Mouse (Mus musculus) neural tube, embryonic 12.5 days (tissue): ENCODE data around the gene Gm5294. TPM values are rescaled to one million over a fixed set of nuclear protein-coding genes. Genes with fewer than 3 reads are reported as not detected.

Experiments used
- ATAC-seq: fragments of 200-750 bp; cut with Nextera tagmentation; 2 replicates; pipeline ENCODE4 v1.8.0; 2017; ENCODE audit warnings: low read depth, mild to moderate bottlenecking, moderate TSS enrichment, moderate library complexity; ENCODE audit not compliant: low FRiP score
- H3K27ac ChIP-seq: fragments of 300-500 bp; sonication (generic); 2 replicates; pipeline ENCODE4 v1.5.1; 2016
- H3K27me3 ChIP-seq: fragments of 300-500 bp; sonication (generic); replicated peaks from 2 replicates; pipeline ENCODE4 v1.6.1; 2016; ENCODE audit warnings: mild to moderate bottlenecking
- H3K36me3 ChIP-seq: fragments of 300-500 bp; sonication (generic); 2 replicates; pipeline ENCODE4 v1.6.1; 2016; ENCODE audit warnings: mild to moderate bottlenecking
- H3K4me1 ChIP-seq: fragments of 300-500 bp; sonication (generic); 2 replicates; pipeline ENCODE4 v1.6.1; 2016
- H3K4me2 ChIP-seq: fragments of 300-500 bp; sonication (generic); replicated peaks from 2 replicates; pipeline ENCODE4 v1.6.1; 2016; ENCODE audit warnings: mild to moderate bottlenecking
- H3K4me3 ChIP-seq: fragments of 300-500 bp; sonication (generic); 2 replicates; pipeline ENCODE4 v1.5.1; 2016
- H3K9ac ChIP-seq: fragments of 300-500 bp; sonication (generic); 2 replicates; pipeline ENCODE4 v1.6.1; 2016; ENCODE audit warnings: mild to moderate bottlenecking
- H3K9me3 ChIP-seq: fragments of 300-500 bp; sonication (generic); 2 replicates; pipeline ENCODE4 v1.6.1; 2016; ENCODE audit warnings: mild to moderate bottlenecking
- WGBS: fragments of 180-500 bp; shearing (Covaris S2); methylation state at CpG from one replicate; pipeline ENCODE4 v1.1.7; 2016; 5-methylcytosine and 5-hydroxymethylcytosine counted together
- polyA plus RNA-seq: library from polyadenylated mRNA; unstranded; fragments of >200 nt; fragmentation: Nextera tagmentation; extraction: Ambion mirVana; gene quantifications from 2 replicates; pipeline ENCODE4 v1.2.1, GENCODE M21; 2016

Gm5294 gene
- polyA plus RNA-seq, 1 experiment from 2014 or later: not detected

DNA sequence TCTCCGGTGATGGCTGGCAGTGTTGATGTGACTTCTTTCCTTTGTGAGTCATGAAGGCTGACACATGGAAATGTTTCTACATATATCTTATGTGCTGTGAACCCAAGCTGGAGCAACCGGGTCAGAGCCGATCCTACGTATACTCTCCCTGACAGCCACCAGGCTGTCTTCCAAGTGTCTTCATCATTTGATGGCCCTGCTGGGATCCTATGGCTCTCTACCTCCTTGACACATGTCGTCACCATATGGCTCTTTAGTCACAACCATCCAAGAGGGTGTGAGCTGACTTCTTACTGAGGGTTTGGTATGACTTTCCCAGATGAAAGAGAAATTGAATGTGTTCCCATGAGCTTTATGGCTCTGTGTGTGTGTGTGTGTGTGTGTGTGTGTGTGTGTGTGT is 15.6 kb upstream of the Gm5294 start:
- ATAC-seq: no peak
- H3K36me3 ChIP-seq: peaks cover 34% of the 10 kb centered on the region

DNA sequence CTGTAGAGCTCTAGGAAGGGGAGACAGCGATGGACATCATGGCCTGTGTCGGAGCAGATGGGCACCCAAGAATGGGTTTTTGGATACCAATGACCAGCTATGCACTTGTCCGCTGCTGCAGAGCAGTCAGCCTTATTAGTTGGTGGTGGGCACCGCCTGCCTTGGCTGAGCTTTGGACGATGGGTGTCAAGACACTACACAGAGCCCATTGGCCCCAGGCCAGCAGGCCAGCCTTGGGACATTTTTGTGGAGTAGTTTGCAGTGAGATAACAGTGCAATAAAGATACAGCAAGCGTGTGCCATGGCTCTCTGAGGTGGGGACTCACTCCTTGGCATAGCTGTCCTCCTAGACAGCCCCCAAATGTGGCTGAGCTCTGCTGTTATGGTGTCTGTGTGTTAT is 10.1 kb upstream of the Gm5294 start:
- Histone ChIP-seq H3K27ac (no peak overlapping the region), H3K4me2 (no peak overlapping the region), H3K9me3 (no peaks in the 10 kb centered on the region), H3K27me3 (no peaks in the 10 kb centered on the region), H3K36me3 (peaks cover 43% of the 10 kb centered on the region), H3K9ac (no peak overlapping the region), H3K4me1 (no peaks in the 10 kb centered on the region), H3K4me3 (no peak overlapping the region)
- ATAC-seq: no peak
- WGBS: 93% methylated on average over 6 of the region's 6 CpGs

More for the DNA sequence above, 15.6 kb upstream of the Gm5294 start:
- no peak overlapping the region for H3K27ac ChIP-seq
- H3K4me3 ChIP-seq: no peak overlapping the region
- no peaks in the 10 kb centered on the region for H3K4me1 ChIP-seq
- no peaks in the 10 kb centered on the region for H3K27me3 ChIP-seq
- H3K9me3 ChIP-seq: no peaks in the 10 kb centered on the region
- 90% methylated on average over 5 of the region's 5 CpGs for WGBS
- no peak overlapping the region for H3K9ac ChIP-seq
- no peak overlapping the region for H3K4me2 ChIP-seq

DNA sequence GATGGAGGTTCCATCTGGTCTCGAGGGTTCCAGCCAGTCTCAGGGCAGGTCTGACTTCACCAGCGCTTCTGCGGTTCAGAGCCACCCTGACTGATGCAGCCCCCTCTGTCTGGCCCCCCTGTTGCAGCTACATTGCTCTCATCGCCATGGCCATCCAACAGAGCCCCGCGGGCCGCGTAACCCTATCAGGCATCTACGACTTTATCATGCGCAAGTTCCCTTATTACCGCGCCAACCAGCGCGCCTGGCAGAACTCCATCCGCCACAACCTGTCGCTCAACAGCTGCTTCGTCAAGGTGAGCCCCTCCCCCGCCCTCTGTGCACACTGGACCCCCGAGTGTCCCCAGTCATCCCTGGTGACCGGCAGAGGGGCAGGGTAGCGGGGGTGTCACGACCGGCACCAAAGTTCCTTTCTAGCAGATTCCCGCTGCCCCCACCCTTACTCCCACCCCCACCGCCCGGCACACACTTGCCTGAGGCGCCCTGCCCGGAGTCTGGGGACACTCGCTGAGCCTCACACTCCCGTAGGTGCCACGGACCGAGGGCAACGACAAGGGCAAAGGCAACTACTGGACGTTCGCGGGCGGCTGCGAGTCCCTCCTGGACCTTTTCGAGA is 945 bp downstream of the Gm5294 start:
- peaks cover 54% of the 10 kb centered on the region for H3K27me3 ChIP-seq
- ATAC-seq: no peak
- no peak overlapping the region for H3K9ac ChIP-seq
- no peaks in the 10 kb centered on the region for H3K9me3 ChIP-seq
- no peaks in the 10 kb centered on the region for H3K36me3 ChIP-seq
- 3% methylated on average over 39 of the region's 39 CpGs for WGBS
- peak overlapping the region; percentile 11 for H3K4me3 ChIP-seq
- peak overlapping the region; percentile 52 for H3K4me2 ChIP-seq
- peaks cover 8% of the 10 kb centered on the region for H3K4me1 ChIP-seq
- no peak overlapping the region for H3K27ac ChIP-seq

DNA sequence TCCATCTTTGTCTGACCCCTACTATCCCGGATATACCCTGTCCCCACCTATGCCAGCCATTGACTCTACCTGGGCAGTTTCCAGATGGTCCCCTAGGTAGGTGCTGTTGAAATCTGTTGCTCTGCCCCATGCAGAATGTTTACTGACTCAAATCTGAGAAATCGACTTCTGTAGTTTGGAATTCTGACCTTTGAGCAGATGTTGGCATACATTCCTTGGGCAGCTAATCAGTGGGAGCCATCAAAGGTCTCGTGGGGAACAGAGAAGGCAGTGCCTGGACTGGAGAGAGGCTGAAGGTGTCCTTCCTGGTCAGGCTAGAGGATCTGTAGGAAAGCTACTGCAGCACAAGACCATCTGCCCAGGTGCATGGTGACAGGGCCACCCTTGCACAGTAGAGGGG is 5.2 kb downstream of the Gm5294 start:
- ATAC-seq: no peak
- peaks cover 39% of the 10 kb centered on the region for H3K27me3 ChIP-seq

DNA sequence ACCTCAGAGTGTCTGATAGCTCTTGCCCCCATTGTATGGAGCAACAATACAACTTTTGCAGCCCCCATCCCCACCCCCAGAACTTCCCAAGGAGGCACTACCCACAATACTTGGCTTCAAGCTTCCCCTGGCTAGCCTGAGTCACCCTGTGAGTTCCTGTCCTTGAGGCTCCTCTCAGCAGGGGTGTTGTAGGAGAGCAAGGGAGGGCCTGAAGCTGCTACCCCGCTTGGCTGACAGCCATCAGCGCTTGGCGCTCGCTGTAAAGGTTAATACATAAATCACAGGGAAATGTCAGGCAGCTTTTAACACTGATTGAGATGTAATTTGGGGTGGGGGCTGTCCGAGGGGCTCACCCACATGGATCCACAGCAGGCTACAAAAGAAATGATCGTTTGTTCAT is 13.5 kb downstream of the Gm5294 start:
- ATAC-seq: no peak
- Histone ChIP-seq H3K4me2 (no peak overlapping the region), H3K27ac (no peak overlapping the region), H3K36me3 (no peaks in the 10 kb centered on the region), H3K4me3 (no peak overlapping the region), H3K9ac (no peak overlapping the region), H3K9me3 (no peaks in the 10 kb centered on the region), H3K4me1 (peaks cover 6% of the 10 kb centered on the region), H3K27me3 (no peaks in the 10 kb centered on the region)
- 23% methylated on average over 6 of the region's 6 CpGs for WGBS

More for the DNA sequence above, 5.2 kb downstream of the Gm5294 start:
- Histone ChIP-seq H3K9ac (no peak overlapping the region), H3K36me3 (no peaks in the 10 kb centered on the region), H3K27ac (no peak overlapping the region), H3K4me1 (peaks cover 8% of the 10 kb centered on the region), H3K4me2 (no peak overlapping the region), H3K9me3 (no peaks in the 10 kb centered on the region), H3K4me3 (no peak overlapping the region)
- 70% methylated on average over 3 of the region's 3 CpGs for WGBS

DNA sequence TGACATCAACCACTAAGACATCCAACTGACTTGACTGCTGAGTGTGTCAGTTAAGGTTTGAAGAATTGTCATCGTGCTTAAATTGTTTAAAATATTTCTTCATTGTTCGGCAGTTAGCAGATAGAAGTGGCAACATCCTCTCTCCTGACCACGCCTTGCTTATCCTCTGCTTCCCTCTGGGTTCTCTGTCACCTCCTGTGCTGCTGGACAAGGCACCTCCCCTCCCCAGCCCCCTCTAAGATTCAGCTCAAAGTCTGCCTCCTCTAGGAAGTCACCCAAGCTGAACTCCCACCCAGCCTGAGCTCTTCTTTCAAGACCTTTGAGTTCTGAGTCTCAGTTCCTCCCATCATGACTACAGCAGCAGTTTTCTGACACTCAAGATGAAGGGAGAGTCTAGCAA is 15.0 kb downstream of the Gm5294 start:
- ATAC-seq: no peak
- H3K36me3 ChIP-seq: no peaks in the 10 kb centered on the region
- 92% methylated on average over 3 of the region's 3 CpGs for WGBS

GRCm38 (mm10) chr5:138840981-138841380 is 21.1 kb downstream of the Gm5294 start:
- Histone ChIP-seq H3K4me1 (no peaks in the 10 kb centered on the region), H3K9ac (no peak overlapping the region), H3K4me2 (no peak overlapping the region), H3K4me3 (no peak overlapping the region), H3K27me3 (no peaks in the 10 kb centered on the region), H3K36me3 (no peaks in the 10 kb centered on the region), H3K9me3 (0 out of 2 replicates have a peak, but pooled peaks cover 4% of the 10 kb centered on the region), H3K27ac (no peak overlapping the region)
- ATAC-seq: no peak
- 95% methylated on average over 4 of the region's 4 CpGs for WGBS

More for the DNA sequence above, 15.0 kb downstream of the Gm5294 start:
- H3K4me2 ChIP-seq: no peak overlapping the region
- no peak overlapping the region for H3K9ac ChIP-seq
- no peaks in the 10 kb centered on the region for H3K9me3 ChIP-seq
- H3K27ac ChIP-seq: no peak overlapping the region
- H3K27me3 ChIP-seq: no peaks in the 10 kb centered on the region
- H3K4me1 ChIP-seq: peaks cover 6% of the 10 kb centered on the region
- no peak overlapping the region for H3K4me3 ChIP-seq

GRCm38 (mm10) chr5:138843168-138843824 is 23.4 kb downstream of the Gm5294 start:
- Histone ChIP-seq H3K4me1 (peaks cover 6% of the 10 kb centered on the region; the same call in 1 of the 2 replicates), H3K27me3 (no peaks in the 10 kb centered on the region), H3K4me3 (no peak overlapping the region), H3K27ac (no peak overlapping the region), H3K4me2 (no peak overlapping the region), H3K9ac (no peak overlapping the region), H3K36me3 (no peaks in the 10 kb centered on the region), H3K9me3 (0 out of 2 replicates have a peak, but pooled peaks cover 4% of the 10 kb centered on the region)
- WGBS: 79% methylated on average over 9 of the region's 9 CpGs
- ATAC-seq: no peak

GRCm38 (mm10) chr5:138846506-138846905 is 26.6 kb downstream of the Gm5294 start:
- 69% methylated on average over 4 of the region's 4 CpGs for WGBS
- Histone ChIP-seq H3K27ac (no peak overlapping the region), H3K4me2 (no peak overlapping the region), H3K36me3 (no peaks in the 10 kb centered on the region), H3K4me3 (no peak overlapping the region), H3K4me1 (peaks cover 6% of the 10 kb centered on the region; the same call in 1 of the 2 replicates), H3K27me3 (no peaks in the 10 kb centered on the region), H3K9ac (no peak overlapping the region), H3K9me3 (no peaks in the 10 kb centered on the region)
- no peak for ATAC-seq

DNA sequence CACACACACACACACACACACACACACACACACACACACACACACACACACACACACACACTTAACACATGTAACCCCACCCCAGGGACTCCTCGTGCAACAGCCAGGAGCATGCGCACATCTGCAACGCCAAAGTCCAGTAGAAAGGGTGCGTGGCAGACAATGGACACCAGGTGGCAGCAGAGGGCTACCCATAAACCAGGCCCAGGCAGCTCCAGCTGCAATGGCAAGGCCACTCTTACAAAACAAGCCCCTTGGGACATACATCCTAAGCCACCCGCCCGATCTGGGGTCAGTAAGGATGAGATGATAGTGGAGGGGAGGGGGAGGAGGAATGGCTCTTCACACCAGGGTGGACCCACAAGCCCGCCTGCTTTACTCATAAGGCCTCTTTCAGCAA is 28.2 kb downstream of the Gm5294 start:
- H3K27me3 ChIP-seq: no peaks in the 10 kb centered on the region
- no peak overlapping the region for H3K27ac ChIP-seq
- H3K36me3 ChIP-seq: no peaks in the 10 kb centered on the region
- no peak overlapping the region for H3K4me3 ChIP-seq
- no peaks in the 10 kb centered on the region for H3K9me3 ChIP-seq
- 6% methylated on average over 7 of the region's 7 CpGs for WGBS
- no peak overlapping the region for H3K9ac ChIP-seq
- peak; percentile 81 for ATAC-seq
- H3K4me2 ChIP-seq: peak overlapping the region; percentile 37
- peaks cover 6% of the 10 kb centered on the region; the same call in 1 of the 2 replicates for H3K4me1 ChIP-seq

DNA sequence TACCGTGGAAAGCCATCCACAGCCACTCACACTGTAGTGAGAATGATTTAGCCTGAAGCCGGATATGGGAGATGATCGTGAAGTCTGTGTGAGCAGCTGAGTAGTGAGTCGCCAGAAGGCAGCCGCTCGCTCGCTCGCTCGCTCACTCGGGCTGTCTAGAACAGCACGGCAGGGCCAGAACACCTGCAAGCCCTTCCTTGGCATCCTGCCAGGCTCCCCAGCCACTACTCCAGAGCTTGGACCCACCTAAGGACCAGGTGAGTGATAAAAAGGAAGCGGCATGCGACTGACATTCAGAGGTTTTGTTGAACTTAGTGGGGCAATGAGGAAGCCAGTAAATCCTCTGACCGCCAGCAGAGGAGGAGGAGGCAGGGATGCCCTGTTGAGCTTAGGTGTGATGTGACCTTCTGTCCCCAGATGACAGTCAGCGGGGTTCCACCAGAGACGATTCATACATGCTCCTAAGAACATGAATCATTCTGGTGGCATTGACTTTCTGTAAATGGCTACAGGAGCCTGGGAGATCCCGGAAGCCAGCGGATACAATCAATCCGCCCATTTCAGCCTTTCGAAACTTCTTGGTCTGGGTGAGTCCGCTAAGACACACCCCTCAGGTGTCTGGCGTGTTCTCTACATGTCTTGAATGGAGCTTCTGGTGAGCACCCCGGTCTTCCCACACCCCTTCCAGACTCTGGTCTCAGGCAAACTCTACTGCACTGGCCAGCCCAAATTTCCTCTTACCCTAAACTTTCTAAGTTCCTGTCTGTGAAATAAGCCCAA is 30.0 kb downstream of the Gm5294 start:
- WGBS: 83% methylated on average over 23 of the region's 23 CpGs
- no peaks in the 10 kb centered on the region for H3K27me3 ChIP-seq
- H3K9ac ChIP-seq: no peak overlapping the region
- H3K9me3 ChIP-seq: no peaks in the 10 kb centered on the region
- no peak overlapping the region for H3K4me2 ChIP-seq
- no peaks in the 10 kb centered on the region for H3K36me3 ChIP-seq
- no peak for ATAC-seq
- no peak overlapping the region for H3K27ac ChIP-seq
- peaks cover 6% of the 10 kb centered on the region; the same call in 1 of the 2 replicates for H3K4me1 ChIP-seq
- H3K4me3 ChIP-seq: no peak overlapping the region

DNA sequence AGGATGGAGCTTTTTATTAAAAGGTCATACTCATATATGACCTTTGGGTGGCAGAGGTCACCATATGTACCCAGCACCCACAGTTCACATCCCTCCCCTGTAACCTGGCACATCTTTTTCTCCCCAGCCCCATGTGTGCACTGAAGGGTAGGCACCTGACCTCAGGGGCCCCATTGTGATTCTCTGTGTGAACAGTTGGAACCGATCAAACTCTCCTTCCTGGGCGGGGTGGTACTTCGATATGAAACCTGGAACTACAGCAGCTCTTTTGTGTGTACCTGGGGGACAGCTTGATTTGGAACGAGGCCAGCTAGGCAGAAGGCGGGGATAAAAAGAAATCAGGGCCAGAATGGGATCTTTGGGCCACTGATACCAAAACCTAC is 30.6 kb downstream of the Gm5294 start:
- Histone ChIP-seq H3K4me3 (no peak overlapping the region), H3K27me3 (no peaks in the 10 kb centered on the region), H3K36me3 (no peaks in the 10 kb centered on the region), H3K27ac (no peak overlapping the region), H3K4me1 (peaks cover 6% of the 10 kb centered on the region; the same call in 1 of the 2 replicates), H3K4me2 (no peak overlapping the region), H3K9ac (no peak overlapping the region), H3K9me3 (no peaks in the 10 kb centered on the region)
- 92% methylated on average over 5 of the region's 5 CpGs for WGBS
- ATAC-seq: no peak
